Mouse (Mus musculus): ENCODE results near the gene Xirp2.

Xirp2 gene

GRCm38 (mm10) chr2:67564851-67565479, 119.2 kb downstream of the Xirp2 start:
- peak; percentile 87 for DNase-seq (ENCODE audit: low read depth, low spot score)

- DNase-seq (ENCODE audit: low read depth, low spot score) = peak; percentile 98
Measured at GRCm38 (mm10) chr2:67565480-67566331, 119.9 kb downstream of the Xirp2 start, which contains the start of gene B3galt1. B3galt1 (plus strand) TSS chr2:67565871.

GRCm38 (mm10) chr2:67566566-67566965, 120.8 kb downstream of the Xirp2 start:
- peak; percentile 14 for DNase-seq (ENCODE audit: low read depth, low spot score)

GRCm38 (mm10) chr2:67567141-67567680, 121.4 kb downstream of the Xirp2 start:
- DNase-seq (ENCODE audit: low read depth, low spot score) = peak; percentile 52
